Mouse (Mus musculus) brain, embryonic 14.5 days (tissue): ENCODE data around the gene Gm20431.

Source experiments
- CTCF ChIP-seq: fragments of 200-500 bp; IDR thresholded peaks from 2 replicates; pipeline ENCODE4 v1.5.1; 2012; ENCODE audit warnings: inconsistent platforms, mild to moderate bottlenecking, moderate library complexity, borderline replicate concordance; ENCODE audit not compliant: insufficient read depth, insufficient read length; ENCODE audit errors: extremely low read depth
- POLR2A ChIP-seq: fragments of 200-500 bp; IDR thresholded peaks from 2 replicates; pipeline ENCODE4 v1.6.1; 2012; ENCODE audit warnings: mild to moderate bottlenecking, inconsistent platforms, borderline replicate concordance; ENCODE audit not compliant: poor library complexity, insufficient read depth, insufficient read length, severe bottlenecking; ENCODE audit errors: extremely low read depth

DNA sequence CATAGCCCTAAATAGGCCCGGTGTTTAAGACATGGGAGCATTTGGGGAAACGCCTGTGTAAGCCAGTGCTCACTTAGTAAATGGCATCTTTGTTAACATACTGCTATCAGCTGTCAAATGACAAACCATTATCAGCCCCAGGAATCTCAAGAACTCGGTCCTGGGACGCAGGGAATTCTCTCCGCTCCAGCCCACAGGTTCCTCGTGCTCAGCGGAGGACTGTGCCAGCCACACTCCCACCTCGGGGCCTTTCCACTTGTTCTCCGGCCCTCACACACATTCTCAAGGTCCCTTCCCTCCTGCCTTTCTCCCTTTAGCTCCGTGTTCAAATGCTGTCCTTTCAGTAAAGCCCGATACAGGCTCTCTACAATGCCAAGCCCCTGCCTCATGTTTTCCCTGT is 2.6 kb downstream of the Gm20431 start:
- TF ChIP-seq CTCF: no peak
- no peak for TF ChIP-seq POLR2A
